Mouse (Mus musculus) lung, postnatal 14 days (tissue): Measurements from ENCODE around the gene Exoc2.

Source experiments
- DNase-seq: peaks from one replicate; pipeline ENCODE4 v3.0.0; 2021

The Exoc2 gene

DNA sequence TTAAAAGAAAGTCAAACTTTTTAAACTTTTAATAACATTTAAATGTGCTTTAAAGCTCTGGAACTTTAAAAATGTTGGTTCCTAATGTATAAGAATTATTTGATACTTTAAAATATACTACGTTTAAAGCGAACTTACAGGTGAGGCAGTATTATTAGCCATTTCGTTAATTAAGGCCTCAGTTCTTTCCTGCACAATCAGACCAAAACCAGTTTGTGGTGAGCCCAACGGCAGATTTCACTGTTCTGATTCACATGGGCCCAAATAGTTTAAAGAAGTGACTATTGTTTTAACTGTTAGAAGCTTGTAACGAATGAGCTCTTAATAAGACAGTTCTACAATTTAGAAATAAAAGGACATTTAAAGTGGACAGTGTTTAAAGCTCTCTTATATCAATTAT lies 93.6 kb downstream of the Exoc2 start:
- no peak for DNase-seq

DNA sequence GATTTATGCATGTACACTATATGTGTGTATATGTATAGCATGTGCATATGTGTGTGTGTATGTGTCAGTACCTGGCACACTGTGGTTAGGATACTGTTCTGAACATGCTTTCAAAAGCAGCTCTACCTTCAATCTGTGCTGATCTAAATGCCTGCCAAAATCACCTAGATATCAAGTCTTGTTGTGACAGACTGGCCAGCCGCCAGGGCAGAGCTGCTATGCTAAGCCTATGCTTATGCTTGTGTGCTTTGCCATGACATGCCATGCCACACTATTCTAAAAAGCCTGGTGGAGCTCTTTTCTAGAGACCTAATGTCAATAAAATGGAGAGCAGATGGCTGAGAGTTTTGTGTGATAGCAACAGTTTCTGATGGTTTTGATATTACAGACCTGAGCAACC lies 94.0 kb downstream of the Exoc2 start:
- no peak for DNase-seq

DNA sequence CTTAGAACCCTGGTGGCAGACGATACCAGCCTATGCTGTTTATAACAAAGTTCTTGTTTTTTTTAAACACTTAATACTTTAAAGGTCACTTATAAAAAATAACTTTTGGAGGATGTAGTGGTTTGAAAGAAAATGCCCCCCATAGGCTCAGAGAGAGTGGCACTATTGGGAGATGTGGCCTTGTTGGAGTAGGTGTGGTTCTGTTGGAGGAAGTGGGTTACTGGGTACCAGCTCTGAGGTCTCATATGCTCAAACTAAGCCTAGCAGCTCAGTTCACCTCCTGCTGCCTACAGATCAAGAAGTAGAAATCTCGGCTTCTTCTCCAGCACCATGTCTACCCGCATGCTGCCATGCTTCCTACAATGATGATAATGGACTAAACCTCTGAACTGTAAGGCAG lies 98.1 kb downstream of the Exoc2 start:
- DNase-seq, result no peak

DNA sequence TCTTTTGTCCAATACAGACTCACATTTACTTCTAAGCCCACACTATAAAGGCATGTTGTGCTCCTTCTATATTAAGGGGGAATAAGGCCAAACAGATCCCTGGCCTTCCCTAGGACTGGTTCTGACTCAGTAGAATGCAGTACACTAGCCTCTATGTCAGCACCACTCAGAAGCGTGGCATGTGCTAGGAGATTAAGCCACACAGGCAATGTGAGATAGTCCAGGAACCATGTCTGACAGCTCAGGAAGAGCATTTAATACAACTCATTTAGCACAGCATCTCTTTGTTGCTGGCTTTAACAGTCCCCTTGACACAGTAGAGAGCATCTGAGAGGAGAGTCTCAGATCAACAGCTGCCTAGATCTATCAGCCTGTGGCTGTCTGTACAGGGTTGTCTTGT lies 100.4 kb downstream of the Exoc2 start:
- no peak for DNase-seq

DNA sequence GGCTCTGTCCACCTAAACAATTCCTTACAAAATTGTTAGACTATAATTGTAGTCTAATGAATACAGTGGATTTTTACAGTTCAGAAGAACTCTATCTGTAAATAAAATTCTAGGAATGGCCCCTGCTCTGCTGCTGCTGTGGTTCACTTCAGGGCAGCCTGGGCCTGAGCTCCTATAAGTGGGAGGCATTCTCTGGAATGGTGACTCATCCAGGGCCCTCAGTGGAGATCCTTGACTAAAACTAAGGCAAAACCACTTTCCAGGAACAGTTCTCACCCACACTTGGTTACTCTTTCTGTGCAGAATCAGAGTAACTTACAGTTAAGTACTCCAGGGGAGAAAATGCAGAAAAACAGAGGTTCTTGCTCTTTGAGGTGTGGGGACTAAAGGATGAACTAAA lies 108.4 kb downstream of the Exoc2 start:
- no peak for DNase-seq

DNA sequence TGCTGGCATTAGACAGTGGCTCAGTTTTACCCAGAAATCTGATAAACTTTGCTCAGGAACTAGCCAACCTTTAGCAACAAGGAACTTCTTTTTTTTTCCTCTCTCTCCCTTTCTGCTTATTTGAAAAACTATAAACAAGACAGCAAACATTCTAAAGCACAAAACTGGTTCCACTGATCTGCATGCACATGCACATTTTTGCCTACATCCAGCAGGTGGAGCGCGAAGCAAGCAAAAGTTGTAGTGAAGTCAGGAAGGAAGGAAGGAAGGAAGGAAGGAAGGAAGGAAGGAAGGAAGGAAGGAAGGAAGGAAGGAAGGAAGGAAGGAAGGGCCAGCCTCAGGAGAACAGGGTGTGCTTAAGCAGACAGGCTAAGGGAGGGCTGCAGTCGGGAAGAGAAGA lies 109.9 kb downstream of the Exoc2 start:
- DNase-seq, result no peak

DNA sequence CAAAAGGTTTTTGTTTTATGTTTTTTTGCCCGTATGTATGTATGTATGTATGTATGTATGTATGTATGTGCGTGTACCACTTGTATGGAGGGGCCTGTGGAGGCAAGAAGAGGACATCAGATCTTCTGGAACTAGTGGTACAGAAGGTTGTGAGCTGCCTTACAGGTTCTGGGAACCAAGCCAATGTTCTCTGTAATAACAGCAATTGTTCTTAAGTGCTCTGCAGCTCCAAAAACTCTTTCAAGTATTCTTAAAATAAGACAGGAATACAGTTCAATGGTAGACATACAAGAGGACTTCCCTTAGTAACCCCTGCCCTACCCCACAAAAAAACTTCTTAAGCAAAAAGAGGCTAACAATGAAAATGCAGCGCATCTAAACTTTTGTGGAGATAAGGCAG lies 115.5 kb downstream of the Exoc2 start:
- DNase-seq, result no peak

DNA sequence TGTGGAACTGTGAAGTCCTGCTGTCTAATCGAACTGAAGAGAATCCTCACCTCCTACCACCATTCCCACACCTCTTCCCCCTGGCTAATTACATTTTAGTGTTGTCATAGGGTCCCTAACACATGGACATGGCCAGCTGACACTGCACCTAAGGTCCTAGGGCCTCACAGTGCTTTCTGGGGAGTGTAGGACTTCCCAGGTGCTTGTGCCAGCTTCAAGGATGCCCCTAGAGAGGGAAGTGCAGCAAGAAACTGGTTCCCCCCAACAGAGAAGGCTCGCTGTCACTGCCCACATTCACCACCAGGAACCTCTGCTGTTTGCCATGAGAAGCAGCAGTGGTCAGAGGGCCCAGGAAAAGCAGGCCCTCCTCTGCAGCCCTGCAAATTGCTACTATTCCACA lies 123.2 kb downstream of the Exoc2 start:
- no peak for DNase-seq

DNA sequence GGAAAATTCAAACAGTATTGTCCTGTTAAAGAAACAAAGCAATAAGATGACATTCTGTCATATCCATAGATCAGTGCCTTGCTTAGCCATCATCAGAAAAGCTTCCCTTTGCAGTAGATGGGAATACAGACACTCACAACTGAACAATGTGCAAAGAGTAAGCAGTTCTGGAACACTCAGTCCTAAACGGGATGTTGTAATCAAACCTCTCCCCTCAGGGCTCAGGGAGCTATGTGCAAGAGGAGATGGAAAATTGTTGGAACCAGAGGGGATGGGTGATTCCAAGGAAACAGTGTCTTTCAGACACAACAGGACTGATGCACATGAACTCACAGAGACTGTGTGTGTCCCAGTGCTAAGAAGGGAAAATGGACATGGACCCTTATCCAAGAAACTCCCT lies 125.9 kb downstream of the Exoc2 start:
- no peak for DNase-seq

DNA sequence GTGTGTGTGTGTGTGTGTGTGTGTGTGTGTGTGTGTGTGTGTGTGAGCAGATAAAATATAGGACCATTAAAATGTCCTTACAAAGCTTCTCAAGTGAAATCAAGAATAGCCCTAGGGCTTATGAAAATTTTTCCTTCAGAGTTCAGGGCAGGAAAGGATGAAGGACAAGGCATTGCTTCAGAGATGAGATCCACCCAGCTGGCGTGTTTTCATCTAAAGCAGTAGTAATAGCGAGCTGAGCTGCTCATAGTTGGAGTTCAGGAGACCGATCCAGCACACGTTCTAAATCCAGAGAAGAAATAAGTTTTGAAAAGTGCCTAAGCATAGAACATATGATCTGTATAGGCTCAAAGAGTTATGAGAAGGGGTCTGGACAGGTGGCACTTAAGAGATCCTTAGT lies 127.4 kb downstream of the Exoc2 start:
- DNase-seq, result no peak

DNA sequence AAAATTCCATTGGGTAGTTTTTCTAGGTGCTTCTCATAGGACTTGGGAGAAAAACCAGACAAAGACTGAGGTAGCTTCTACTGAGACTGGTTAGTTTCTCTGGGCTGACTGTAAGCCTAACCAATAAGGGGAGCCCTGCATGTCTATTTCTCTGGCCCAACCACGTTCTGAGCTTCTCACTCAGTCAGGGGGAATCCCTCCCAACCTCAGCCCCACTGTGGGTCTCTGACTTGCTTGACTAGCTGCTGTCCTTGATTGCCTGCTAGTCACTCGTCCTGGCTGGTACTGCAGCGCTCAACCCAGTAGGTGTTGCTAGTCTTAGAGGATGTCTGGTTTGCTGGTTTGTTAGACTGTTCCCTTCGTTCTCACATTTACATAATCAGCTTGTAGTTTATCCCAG lies 130.8 kb downstream of the Exoc2 start:
- no peak for DNase-seq

DNA sequence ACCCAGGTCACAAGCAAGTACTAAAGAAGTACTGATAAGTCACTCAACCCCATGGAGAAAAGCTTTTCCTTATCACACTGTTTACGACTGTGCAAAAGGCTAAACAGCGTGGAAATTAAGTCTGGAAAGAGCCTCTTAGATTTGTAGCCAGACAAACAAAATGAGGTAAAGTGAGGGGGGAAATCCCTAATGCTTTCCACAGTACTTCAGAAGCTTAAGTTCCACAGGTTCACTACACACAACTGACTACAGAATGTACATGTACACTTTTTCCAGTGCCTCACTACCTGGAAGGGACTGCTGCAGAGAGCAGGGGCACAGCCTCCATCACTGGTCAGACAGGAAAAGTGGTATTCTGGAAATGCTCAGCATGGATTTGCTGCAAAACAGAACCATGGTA lies 132.1 kb downstream of the Exoc2 start:
- DNase-seq, result no peak

DNA sequence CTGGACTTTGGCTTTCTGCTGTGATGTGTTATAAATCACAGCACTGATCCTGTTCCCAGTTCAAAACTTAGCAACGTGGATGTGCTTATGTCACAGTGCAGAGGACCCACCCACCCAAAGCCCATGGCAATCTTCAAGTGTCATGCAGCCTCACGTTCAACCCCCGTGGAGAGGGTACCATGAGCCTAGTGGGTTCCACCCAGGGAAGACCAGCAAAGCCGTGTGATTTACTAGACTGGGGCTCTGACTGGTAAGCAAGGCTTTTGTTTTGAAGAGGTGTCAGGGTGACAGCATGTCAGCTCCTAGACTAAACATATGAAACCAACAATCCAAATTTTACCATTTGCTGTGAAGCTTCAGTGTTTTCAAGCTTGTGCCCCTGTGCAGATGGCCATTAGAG lies 132.6 kb downstream of the Exoc2 start:
- no peak for DNase-seq

DNA sequence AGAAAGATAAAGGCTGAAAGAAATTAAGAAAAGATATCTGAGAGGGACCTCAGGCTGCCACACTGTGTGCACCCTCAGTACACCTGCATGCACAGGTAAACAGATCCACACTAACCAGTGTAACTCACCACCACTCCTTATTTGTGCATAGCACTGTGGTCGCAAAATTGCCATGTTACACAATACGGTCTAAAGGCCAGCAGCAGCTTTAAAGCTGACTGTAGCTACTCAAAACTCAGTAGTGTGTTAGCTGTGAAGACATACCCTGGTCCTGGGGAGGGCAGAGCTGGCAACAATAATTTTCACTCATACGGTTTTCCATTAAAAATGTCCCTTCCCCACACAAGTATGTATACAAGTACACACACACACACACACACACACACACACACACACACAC lies 133.2 kb downstream of the Exoc2 start:
- no peak for DNase-seq

DNA sequence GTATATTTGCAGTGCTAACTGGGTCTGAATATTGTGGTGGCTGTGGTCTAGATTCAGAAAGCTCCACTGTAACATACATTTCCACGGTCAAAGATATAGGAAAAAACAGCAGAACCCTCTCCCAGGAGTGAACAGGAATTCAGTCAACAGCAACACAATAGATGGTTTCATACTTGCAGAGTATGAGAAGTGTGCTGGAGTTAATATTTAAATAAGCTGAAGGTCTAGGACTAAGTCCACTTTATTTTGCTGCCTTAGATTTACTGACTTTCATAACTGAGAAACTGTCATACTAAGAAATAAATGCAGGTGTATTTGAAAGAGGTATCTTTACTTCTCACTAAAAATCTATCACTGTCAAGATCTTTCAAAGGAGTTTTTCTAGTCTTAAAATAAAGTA lies 137.6 kb downstream of the Exoc2 start:
- DNase-seq, result no peak

DNA sequence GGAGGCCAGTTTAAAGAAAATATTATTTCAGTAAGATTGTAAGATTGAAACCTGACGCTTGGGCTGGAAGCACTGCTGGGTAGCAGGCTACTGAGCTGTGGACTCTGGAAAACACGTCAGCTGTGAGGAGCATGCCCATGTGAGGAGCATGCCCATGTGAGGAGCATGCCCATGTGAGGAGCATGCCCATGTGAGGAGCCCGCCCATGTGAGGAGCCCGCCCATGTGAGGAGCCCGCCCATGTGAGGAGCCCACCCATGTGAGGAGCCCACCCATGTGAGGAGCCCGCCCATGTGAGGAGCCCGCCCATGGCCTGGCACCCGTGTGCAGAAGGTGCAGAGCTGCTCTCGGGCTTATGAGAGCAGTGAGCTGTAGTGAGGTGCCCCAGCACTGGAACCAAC lies 139.0 kb downstream of the Exoc2 start:
- no peak for DNase-seq

DNA sequence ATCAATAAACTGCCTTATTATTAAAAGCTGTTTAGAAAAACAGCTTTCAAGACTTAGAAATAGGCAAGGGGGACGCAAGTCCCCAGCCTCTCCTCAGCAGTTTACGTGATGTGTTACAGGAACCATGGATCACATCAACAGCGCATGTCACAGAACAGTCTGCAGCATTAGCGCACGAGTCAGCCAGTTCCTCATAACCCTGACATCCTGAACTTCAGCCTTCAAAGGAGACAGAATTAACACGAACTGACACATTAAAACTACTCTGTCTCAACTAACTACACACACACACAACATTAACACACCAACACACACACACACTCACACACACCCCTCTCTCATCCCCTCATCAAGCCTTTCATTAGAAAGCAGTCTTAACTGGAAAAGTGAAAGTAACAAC lies 139.5 kb downstream of the Exoc2 start:
- DNase-seq, result no peak

DNA sequence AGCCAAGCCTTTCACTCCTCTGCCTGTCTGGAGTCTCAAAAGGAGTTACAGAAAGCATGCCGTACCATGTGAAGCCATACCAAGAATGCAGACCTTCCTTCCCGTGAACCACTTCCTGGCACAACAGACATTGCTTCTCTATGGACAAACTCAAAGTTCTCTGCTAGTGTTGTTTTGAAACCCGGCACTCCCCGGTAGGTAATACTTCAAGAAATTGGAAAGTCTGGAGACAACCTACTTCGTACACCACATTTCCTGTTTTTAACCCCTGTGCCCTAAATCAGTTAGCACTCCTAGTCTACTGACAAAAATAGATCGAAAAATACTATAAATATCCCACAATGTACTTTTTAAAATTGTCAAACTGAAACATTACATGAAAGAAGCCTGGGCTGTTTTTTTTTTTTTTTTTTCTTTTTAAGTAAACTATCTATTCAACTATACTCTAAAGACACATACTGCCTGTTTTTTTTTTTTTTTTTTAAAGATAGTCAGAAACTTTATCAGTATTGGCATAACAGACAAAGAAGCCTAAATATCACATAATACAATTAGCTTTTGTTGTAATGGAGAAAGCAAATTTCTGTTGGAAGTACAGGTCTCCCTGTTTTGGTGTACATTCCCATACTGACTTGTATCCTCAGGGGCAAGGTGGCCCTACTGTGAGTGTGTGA lies 140.3 kb downstream of the Exoc2 start:
- DNase-seq, result no peak

DNA sequence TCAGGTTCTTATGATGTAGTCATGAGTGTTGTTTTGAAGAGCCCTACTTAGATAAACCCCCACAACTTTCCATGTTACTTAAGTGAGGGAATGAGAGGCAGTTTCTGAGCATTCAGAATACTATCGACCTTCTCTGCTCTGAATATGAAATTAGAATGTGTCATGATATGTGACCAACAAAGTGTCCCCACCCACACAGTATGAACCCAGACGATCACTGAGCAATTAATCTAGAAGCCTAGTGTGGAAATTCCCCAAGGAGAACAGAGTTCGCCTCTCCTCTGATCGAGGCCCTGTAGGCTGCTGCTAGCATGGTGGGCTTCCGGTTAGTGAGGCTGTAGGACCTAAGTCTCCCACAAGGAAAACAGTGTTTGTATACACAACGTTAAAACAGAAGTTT lies 142.5 kb downstream of the Exoc2 start:
- DNase-seq, result no peak

DNA sequence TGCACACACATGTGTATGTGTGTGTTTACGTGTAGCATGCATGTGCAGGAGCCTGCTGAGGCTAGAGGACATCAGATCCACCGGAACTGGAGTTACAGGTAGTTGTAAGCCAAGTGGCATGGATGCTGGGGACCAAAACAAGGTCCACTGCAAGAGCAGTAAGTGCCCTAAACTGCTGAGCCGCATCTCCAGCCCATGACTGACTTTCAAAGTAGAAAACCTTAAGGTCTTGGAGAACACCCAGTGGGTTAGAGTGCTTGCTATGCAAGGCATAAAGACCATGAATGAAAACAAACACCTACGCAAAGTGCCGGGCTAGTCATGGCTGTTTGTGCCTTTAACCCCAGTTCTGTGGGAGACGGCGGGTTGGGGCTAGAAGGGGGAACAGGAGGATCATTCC lies 147.4 kb downstream of the Exoc2 start:
- DNase-seq, result no peak

DNA sequence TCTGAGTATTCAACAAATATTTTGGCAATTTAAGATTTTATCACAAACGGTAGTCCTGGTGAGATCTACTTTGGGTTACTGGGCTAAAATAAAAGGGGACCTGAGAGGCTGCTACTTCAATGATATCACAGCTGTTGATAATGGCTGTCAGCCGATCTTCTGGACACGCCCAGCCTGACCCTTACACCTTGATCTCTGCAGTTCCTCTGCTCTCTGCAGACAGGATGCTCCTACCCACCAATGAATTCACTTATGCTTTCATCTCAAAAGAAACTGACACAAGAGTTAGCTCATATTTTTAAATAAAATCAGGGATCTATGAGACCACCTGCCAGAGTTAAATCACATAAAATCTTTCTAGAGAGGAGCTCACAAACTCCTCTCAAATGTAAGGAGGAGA lies 149.0 kb downstream of the Exoc2 start:
- no peak for DNase-seq

DNA sequence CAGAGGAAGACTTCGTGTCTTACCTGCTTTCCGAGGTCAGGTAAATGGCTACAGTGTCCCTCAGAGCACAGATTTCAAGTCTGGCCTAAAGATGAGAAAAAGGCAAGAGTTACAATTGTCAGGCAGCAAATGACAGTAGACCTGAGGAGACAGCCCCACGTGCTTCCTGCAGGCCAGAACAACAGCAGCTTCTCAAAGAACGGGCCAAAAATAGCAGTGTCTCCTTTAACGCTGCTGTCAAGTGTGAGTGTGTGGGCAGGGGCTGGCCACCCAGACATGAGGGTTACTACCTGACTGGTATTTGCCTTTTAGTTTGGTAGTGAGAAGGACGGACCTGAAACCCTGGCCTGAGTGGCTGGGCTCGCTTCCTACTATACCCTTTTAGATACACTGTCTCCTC lies 153.3 kb downstream of the Exoc2 start:
- DNase-seq, result no peak

DNA sequence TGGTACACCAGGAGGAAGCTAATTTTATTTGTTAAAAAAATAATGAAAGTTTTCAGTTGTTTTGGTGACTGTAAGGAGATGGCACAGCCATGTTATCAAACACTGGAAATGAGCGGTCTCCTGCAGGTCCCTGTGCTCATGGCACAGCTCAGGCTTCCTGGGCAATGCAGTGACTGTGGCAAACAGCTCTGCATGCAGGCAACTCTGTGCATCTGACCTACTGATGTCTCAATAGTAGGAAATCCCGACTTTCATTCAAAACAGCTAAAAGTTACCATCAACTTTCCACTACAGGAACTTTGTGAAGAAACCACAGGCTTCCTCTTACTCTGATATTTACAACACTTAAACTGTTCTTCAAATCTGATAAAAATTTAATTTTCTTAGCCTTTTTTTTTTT lies 154.0 kb downstream of the Exoc2 start:
- DNase-seq, result no peak

DNA sequence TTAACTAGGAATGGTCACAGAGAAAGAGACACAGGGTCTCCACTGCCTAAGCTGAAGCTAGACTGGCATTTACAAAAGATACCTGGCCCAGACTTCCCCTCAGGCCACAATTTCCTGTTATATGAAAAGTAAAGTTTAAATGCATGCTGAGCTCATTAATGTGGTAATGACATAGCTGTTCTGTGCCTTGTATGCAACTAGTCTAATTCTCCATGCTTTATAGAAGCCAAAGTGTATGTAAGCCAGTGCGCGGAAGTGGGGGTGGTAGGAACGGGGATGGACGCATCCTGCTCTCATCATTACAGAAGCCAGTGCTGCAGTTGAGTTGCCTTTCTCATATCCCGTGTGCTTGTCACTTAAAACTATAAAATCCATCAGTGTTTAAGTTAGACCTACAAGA lies 156.5 kb downstream of the Exoc2 start:
- no peak for DNase-seq

DNA sequence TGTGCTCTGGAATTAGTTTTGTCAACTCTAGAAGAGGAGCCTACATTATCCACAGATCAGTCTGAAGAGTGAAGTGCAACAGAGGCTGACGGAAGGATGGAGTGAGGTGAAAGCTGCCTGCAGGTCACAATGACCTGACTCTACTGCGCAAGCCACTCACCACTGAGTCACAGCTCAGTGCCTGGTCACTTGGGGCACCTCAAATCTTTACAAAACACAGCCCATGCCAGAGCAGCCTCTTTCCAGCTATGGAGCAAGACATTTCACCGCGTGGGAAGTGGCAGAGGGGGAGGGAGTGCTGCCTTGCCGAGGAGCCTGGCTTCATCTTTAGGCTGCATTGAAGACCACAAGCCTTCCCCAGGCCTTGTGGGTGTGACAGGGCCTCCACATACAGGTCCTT lies 159.6 kb downstream of the Exoc2 start:
- DNase-seq, result no peak

DNA sequence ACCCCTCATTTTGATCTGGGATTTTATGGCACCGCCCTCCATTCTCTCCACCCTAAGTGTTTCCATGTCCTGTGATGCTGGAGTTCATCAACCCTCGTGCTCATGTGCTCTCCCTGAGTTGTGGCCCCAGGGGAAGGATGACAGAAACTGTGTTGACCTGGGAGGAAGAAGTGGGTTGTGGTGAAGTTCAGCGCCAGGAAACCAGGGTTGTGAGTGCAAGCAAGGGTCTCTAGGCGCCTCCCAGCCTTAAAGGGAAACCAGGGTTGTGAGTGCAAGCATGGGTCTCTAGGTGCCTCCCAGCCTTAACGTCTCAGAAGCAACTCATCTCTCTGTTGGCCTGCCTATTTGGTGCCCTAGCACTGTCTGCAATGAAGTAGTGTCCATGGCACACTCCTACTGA lies 160.4 kb downstream of the Exoc2 start:
- DNase-seq, result no peak
